Mouse (Mus musculus) lung, adult 2 months (tissue): ENCODE results near the gene Vamp2.

Experiments
- CTCF ChIP-seq: fragments of 200-500 bp; IDR thresholded peaks from 2 replicates; pipeline ENCODE4 v1.5.1; 2011; ENCODE audit warnings: mild to moderate bottlenecking, low read length, control low read depth; ENCODE audit not compliant: insufficient read depth
- POLR2A ChIP-seq: fragments of 200-500 bp; IDR thresholded peaks from 2 replicates; pipeline ENCODE4 v1.6.1; 2011; ENCODE audit warnings: low read depth, mild to moderate bottlenecking, control low read depth, low read length, borderline replicate concordance; ENCODE audit errors: extremely low read depth

DNA sequence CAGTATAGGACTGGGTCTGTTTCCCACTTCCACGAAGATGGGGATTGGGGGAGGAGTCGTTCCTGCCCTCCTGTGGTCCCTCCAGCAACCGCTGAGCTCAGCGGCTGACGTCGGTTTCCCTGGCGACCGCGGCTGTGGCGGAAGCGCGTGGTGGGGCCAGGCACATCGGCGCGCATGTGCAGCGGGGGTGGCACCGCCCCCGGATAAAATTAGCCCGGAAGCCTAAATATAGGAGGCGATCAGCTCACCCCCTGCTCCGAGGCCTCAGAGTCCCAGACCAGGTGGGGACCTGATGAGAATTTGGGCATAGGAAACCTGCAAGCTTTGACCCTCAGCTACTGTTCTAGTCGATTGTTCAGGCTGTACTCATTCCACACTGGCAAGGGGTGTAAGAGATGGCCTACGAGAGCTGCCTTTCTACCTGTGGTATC, 11.6 kb downstream of the Vamp2 start:
- TF ChIP-seq CTCF (no peak), POLR2A (peak; percentile 71; the same call in 1 of the 2 replicates)
